Mouse (Mus musculus) MEL (cell line): ENCODE results near the gene Pmpca. TPM values are rescaled to one million over a fixed set of nuclear protein-coding genes. Genes with fewer than 3 reads are reported as not detected.

Experiments used
- DNase-seq: peaks from one replicate; pipeline ENCODE4 v3.0.0; 2011; ENCODE audit warnings: low read depth, low spot score
- H3K27ac ChIP-seq: 2 replicates; pipeline ENCODE4 v1.5.1; 2012; ENCODE audit warnings: low read depth, mild to moderate bottlenecking, control low read depth, low read length, moderate library complexity; ENCODE audit not compliant: control insufficient read depth
- H3K27me3 ChIP-seq, 2 experiments: fragments of 150-350 bp in 1 of 2; sonication (generic) in 1 of 2; 2 replicates each; pipeline ENCODE4 v1.6.1; 2012; ENCODE audit warnings: low read length in 2 of 2, mild to moderate bottlenecking in 2 of 2, improper control_type of control experiment in 1 of 2, moderate library complexity in 1 of 2; ENCODE audit not compliant: insufficient read depth in 2 of 2, control insufficient read depth in 1 of 2
- H3K36me3 ChIP-seq, 2 experiments: 2 replicates each; pipeline ENCODE4 v1.6.1; 2012 to 2014; ENCODE audit warnings: low read length in 2 of 2, improper control_type of control experiment in 1 of 2, inconsistent platforms in 1 of 2, mild to moderate bottlenecking in 1 of 2; ENCODE audit not compliant: insufficient read depth in 2 of 2, control insufficient read depth in 1 of 2
- H3K4me1 ChIP-seq, 2 experiments: fragments of 150-350 bp in 1 of 2; sonication (generic) in 1 of 2; 2 replicates each; pipeline ENCODE4 v1.6.1; 2012; ENCODE audit warnings: low read length in 2 of 2, improper control_type of control experiment in 1 of 2, mild to moderate bottlenecking in 1 of 2; ENCODE audit not compliant: insufficient read depth in 2 of 2, control insufficient read depth in 1 of 2
- H3K4me3 ChIP-seq, 2 experiments: fragments of 150-350 bp in 1 of 2; sonication (generic) in 1 of 2; 2 replicates each; pipeline ENCODE4 v1.5.1; 2012; ENCODE audit warnings: low read depth in 2 of 2, low read length in 2 of 2, mild to moderate bottlenecking in 2 of 2, moderate library complexity in 2 of 2, control low read depth in 1 of 2, improper control_type of control experiment in 1 of 2; ENCODE audit not compliant: control insufficient read depth in 1 of 2, insufficient read depth in 1 of 2
- H3K79me2 ChIP-seq: 2 replicates; pipeline ENCODE4 v1.6.1; 2012; ENCODE audit warnings: mild to moderate bottlenecking, low read length, moderate library complexity; ENCODE audit not compliant: control insufficient read depth, poor library complexity, insufficient read depth
- H3K9ac ChIP-seq: 2 replicates; pipeline ENCODE4 v1.6.1; 2012; ENCODE audit warnings: low read depth, mild to moderate bottlenecking, control low read depth, low read length, moderate library complexity; ENCODE audit not compliant: control insufficient read depth, poor library complexity, severe bottlenecking
- H3K9me3 ChIP-seq: fragments of 150-350 bp; sonication (generic); replicated peaks from 2 replicates; pipeline ENCODE4 v1.6.1; 2012; ENCODE audit warnings: mild to moderate bottlenecking, low read length, improper control_type of control experiment, moderate library complexity; ENCODE audit not compliant: insufficient read depth
- CHD2 ChIP-seq: IDR thresholded peaks from 2 replicates; pipeline ENCODE4 v1.6.1; 2011; ENCODE audit warnings: low read length, improper control_type of control experiment
- CTCF ChIP-seq, 3 experiments: IDR thresholded peaks in 2 of 3; conservative IDR thresholded peaks in 1 of 3; 2 replicates each; pipeline ENCODE4 v1.5.1; 2011 to 2012; ENCODE audit warnings: low read length in 3 of 3, low read depth in 2 of 3, mild to moderate bottlenecking in 2 of 3, improper control_type of control experiment in 1 of 3, inconsistent platforms in 1 of 3, mixed read lengths in 1 of 3, moderate library complexity in 1 of 3; ENCODE audit not compliant: control insufficient read depth in 1 of 3, insufficient read depth in 1 of 3, poor library complexity in 1 of 3, severe bottlenecking in 1 of 3
- ELF1 ChIP-seq: IDR thresholded peaks from 2 replicates; pipeline ENCODE4 v1.6.1; 2014; ENCODE audit warnings: low read depth, mild to moderate bottlenecking, inconsistent platforms, low read length, improper control_type of control experiment, moderate library complexity
- ETS1 ChIP-seq: IDR thresholded peaks from 2 replicates; pipeline ENCODE4 v1.6.1; 2012; ENCODE audit warnings: low read depth, mild to moderate bottlenecking, inconsistent platforms, low read length, improper control_type of control experiment, moderate library complexity
- GABPA ChIP-seq: IDR thresholded peaks from 2 replicates; pipeline ENCODE4 v1.6.1; 2012; ENCODE audit warnings: low read depth, mild to moderate bottlenecking, inconsistent platforms, low read length, improper control_type of control experiment, moderate library complexity
- GATA1 ChIP-seq: IDR thresholded peaks from 2 replicates; pipeline ENCODE4 v1.6.1; 2011; ENCODE audit warnings: low read depth, low read length, improper control_type of control experiment
- HCFC1 ChIP-seq: IDR thresholded peaks from 2 replicates; pipeline ENCODE4 v1.6.1; 2012; ENCODE audit warnings: low read depth, mild to moderate bottlenecking, inconsistent platforms, low read length, improper control_type of control experiment, moderate library complexity
- MEF2A ChIP-seq: IDR thresholded peaks from 2 replicates; pipeline ENCODE4 v1.6.1; 2014; ENCODE audit warnings: low read depth, mild to moderate bottlenecking, inconsistent platforms, low read length, improper control_type of control experiment; ENCODE audit not compliant: poor library complexity, insufficient replicate concordance, severe bottlenecking; ENCODE audit errors: extremely low read depth
- MXI1 ChIP-seq: IDR thresholded peaks from 2 replicates; pipeline ENCODE4 v1.6.1; 2011; ENCODE audit warnings: mild to moderate bottlenecking, low read depth, low read length, improper control_type of control experiment
- MYC ChIP-seq: IDR thresholded peaks from 2 replicates; pipeline ENCODE4 v1.6.1; 2011; ENCODE audit warnings: low read depth, mild to moderate bottlenecking, low read length, improper control_type of control experiment, moderate library complexity
- NELFE ChIP-seq: IDR thresholded peaks from 2 replicates; pipeline ENCODE4 v1.6.1; 2011; ENCODE audit warnings: low read depth, low read length, improper control_type of control experiment
- NRF1 ChIP-seq: IDR thresholded peaks from 2 replicates; pipeline ENCODE4 v1.6.1; 2014; ENCODE audit warnings: low read depth, mild to moderate bottlenecking, inconsistent platforms, low read length, improper control_type of control experiment, moderate library complexity; ENCODE audit not compliant: poor library complexity, insufficient read depth, severe bottlenecking
- POLR2A ChIP-seq, 2 experiments: IDR thresholded peaks; 2 replicates each; pipeline ENCODE4 v1.6.1; 2011 to 2012; ENCODE audit warnings: low read length in 2 of 2, mild to moderate bottlenecking in 2 of 2, control low read depth in 1 of 2, improper control_type of control experiment in 1 of 2, low read depth in 1 of 2, moderate library complexity in 1 of 2; ENCODE audit not compliant: control insufficient read depth in 1 of 2, insufficient read depth in 1 of 2, poor library complexity in 1 of 2
- POLR2AphosphoS2 ChIP-seq: IDR thresholded peaks from 2 replicates; pipeline ENCODE4 v1.6.1; 2011; ENCODE audit warnings: low read length, improper control_type of control experiment
- POLR2AphosphoS5 ChIP-seq: IDR thresholded peaks from 2 replicates; pipeline ENCODE4 v1.6.1; 2012; ENCODE audit warnings: low read depth, borderline replicate concordance, mild to moderate bottlenecking, inconsistent platforms, low read length, moderate library complexity, mixed read lengths
- RAD21 ChIP-seq: IDR thresholded peaks from 2 replicates; pipeline ENCODE4 v1.6.1; 2011; ENCODE audit warnings: mild to moderate bottlenecking, low read depth, low read length, improper control_type of control experiment
- SIN3A ChIP-seq: IDR thresholded peaks from 2 replicates; pipeline ENCODE4 v1.6.1; 2012; ENCODE audit warnings: low read length, improper control_type of control experiment, inconsistent platforms
- TCF12 ChIP-seq: IDR thresholded peaks from 2 replicates; pipeline ENCODE4 v1.6.1; 2014; ENCODE audit warnings: low read depth, mild to moderate bottlenecking, inconsistent platforms, low read length, improper control_type of control experiment, moderate library complexity
- USF2 ChIP-seq, 2 experiments: IDR thresholded peaks; 2 replicates each; pipeline ENCODE4 v1.6.1; 2011 to 2012; ENCODE audit warnings: improper control_type of control experiment in 2 of 2, low read length in 2 of 2, borderline replicate concordance in 1 of 2, inconsistent platforms in 1 of 2, low read depth in 1 of 2, mild to moderate bottlenecking in 1 of 2; ENCODE audit not compliant: insufficient read depth in 1 of 2
- ZKSCAN1 ChIP-seq: IDR thresholded peaks from 2 replicates; pipeline ENCODE4 v1.6.1; 2012; ENCODE audit warnings: low read depth, mild to moderate bottlenecking, inconsistent platforms, low read length, improper control_type of control experiment, moderate library complexity
- ZMIZ1 ChIP-seq: IDR thresholded peaks from 2 replicates; pipeline ENCODE4 v1.6.1; 2012; ENCODE audit warnings: low read depth, mild to moderate bottlenecking, inconsistent platforms, low read length, improper control_type of control experiment, moderate library complexity
- polyA plus RNA-seq, 2 experiments: library from polyadenylated mRNA; stranded (reverse) in 1 of 2; unstranded in 1 of 2; fragments of >175 nt in 1 of 2; fragments of >200 nt in 1 of 2; gene quantifications; 2 replicates each; pipeline versions ENCODE4 v1.2.1 to v1.2.4; 2012; ENCODE audit warnings: low replicate concordance in 2 of 2, low read depth in 1 of 2; ENCODE audit not compliant: insufficient read length in 2 of 2, insufficient read depth in 1 of 2, missing spikeins in 1 of 2
- total RNA-seq: library from RNA; depleted of rRNA; stranded (reverse); fragments of 300-350 nt; gene quantifications from 2 replicates; pipeline ENCODE4 v1.2.3, GENCODE M21; 2012

Pmpca gene
- total and polyA plus RNA-seq, 3 experiments: 46.4 to 166 (median 96.5) TPM

- Histone ChIP-seq H3K4me1 (no peaks in the 10 kb centered on the region; a peak in 1 of 4 replicates), H3K36me3 (peaks cover 0 to 8% of the 10 kb centered on the region in 2 experiments; a peak in 2 of 4 replicates), H3K4me3 (no peak overlapping the region), H3K9ac (no peak overlapping the region), H3K27ac (no peak overlapping the region), H3K79me2 (no peaks in the 10 kb centered on the region; the same call in none of the 2 replicates), H3K27me3 (no peaks in the 10 kb centered on the region), H3K9me3 (no peaks in the 10 kb centered on the region)
- TF ChIP-seq USF2 (IDR thresholded peaks at IDR 0.05; ENCODE audit: borderline replicate concordance in 1 of 2, insufficient read depth in 1 of 2, low read depth in 1 of 2, low read length in 2 of 2) (no peak), NELFE (no peak), GABPA (no peak), CTCF (IDR thresholded peaks at IDR 0.05 in 2 of 3, conservative IDR thresholded peaks at IDR 0.05 in 1 of 3; ENCODE audit: control insufficient read depth in 1 of 3, insufficient read depth in 1 of 3, low read depth in 2 of 3, low read length in 3 of 3, poor library complexity in 1 of 3, severe bottlenecking in 1 of 3) (no peak)
- DNase-seq: no peak
Measured at GRCm38 (mm10) chr2:26401023-26401422, 11.9 kb downstream of the Pmpca start.

- no peak overlapping the region for H3K9ac ChIP-seq
- H3K79me2 ChIP-seq: peaks cover 5% of the 10 kb centered on the region
- no peak overlapping the region for H3K27ac ChIP-seq
- no peaks in the 10 kb centered on the region for H3K27me3 ChIP-seq
- peaks cover 0 to 2% of the 10 kb centered on the region in 2 experiments; a peak in 2 of 4 replicates for H3K36me3 ChIP-seq
- peaks cover 0 to 6% of the 10 kb centered on the region in 2 experiments; a peak in 2 of 4 replicates for H3K4me1 ChIP-seq
- DNase-seq: no peak
- no peak overlapping the region for H3K4me3 ChIP-seq
- no peaks in the 10 kb centered on the region for H3K9me3 ChIP-seq
- TF ChIP-seq MEF2A (no peak), POLR2AphosphoS5 (no peak), SIN3A (no peak), GABPA (no peak), ZMIZ1 (no peak)
Measured at GRCm38 (mm10) chr2:26402265-26402664, 13.1 kb downstream of the Pmpca start.

DNA sequence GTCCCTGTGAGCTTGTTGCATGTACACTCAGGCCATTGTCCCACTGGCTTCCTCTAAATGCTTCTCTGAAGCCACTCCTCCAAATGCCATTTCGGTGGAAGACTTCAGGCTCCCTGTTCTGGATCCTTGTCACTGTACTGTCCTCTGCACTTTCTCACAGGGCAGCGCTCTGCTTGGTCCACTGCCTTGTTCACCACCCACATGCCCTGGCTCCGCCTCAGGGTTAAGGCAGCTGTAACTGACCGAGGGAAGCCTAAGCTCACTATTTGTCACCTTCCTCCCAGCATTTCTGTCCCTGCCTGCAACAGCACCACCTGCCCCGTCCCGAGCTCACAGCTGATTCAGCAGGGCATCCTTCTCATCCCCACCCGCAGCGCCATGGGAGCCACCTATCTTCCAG is 14.2 kb downstream of the Pmpca start:
- no peaks in the 10 kb centered on the region for H3K9me3 ChIP-seq
- no peak for DNase-seq
- no peak overlapping the region for H3K27ac ChIP-seq
- H3K4me3 ChIP-seq: no peak overlapping the region
- H3K79me2 ChIP-seq: peaks cover 12% of the 10 kb centered on the region
- no peaks in the 10 kb centered on the region for H3K27me3 ChIP-seq
- H3K4me1 ChIP-seq: peaks cover 1 to 15% of the 10 kb centered on the region in 2 experiments; a peak in 3 of 4 replicates
- H3K9ac ChIP-seq: no peak overlapping the region
- TF ChIP-seq POLR2AphosphoS2 (no peak), ZKSCAN1 (no peak), MYC (no peak), GATA1 (no peak), HCFC1 (no peak), USF2 (IDR thresholded peaks at IDR 0.05; ENCODE audit: borderline replicate concordance in 1 of 2, insufficient read depth in 1 of 2, low read depth in 1 of 2, low read length in 2 of 2) (no peak), POLR2A (IDR thresholded peaks at IDR 0.05; ENCODE audit: control insufficient read depth in 1 of 2, insufficient read depth in 1 of 2, low read depth in 1 of 2, low read length in 2 of 2, poor library complexity in 1 of 2) (no peak), MEF2A (no peak), ETS1 (no peak), ELF1 (no peak), CTCF (IDR thresholded peaks at IDR 0.05 in 2 of 3, conservative IDR thresholded peaks at IDR 0.05 in 1 of 3; ENCODE audit: control insufficient read depth in 1 of 3, insufficient read depth in 1 of 3, low read depth in 2 of 3, low read length in 3 of 3, poor library complexity in 1 of 3, severe bottlenecking in 1 of 3) (no peak), MXI1 (no peak), TCF12 (no peak), NRF1 (no peak), RAD21 (no peak), CHD2 (no peak)
- H3K36me3 ChIP-seq: no peaks in the 10 kb centered on the region; a peak in 2 of 4 replicates
